Mouse (Mus musculus) gastrocnemius, adult 2 months (tissue): ENCODE measurements around the gene Mgll. TPM values are rescaled to one million over a fixed set of nuclear protein-coding genes. Genes with fewer than 3 reads are reported as not detected.

Experiments used
- DNase-seq: peaks from one replicate; pipeline ENCODE4 v3.0.0; 2022
- H3K27ac ChIP-seq: fragments of 200-600 bp; 2 replicates; pipeline ENCODE4 v1.8.1; 2022; ENCODE audit warnings: mild to moderate bottlenecking
- H3K4me3 ChIP-seq: fragments of 200-600 bp; 2 replicates; pipeline ENCODE4 v1.8.1; 2022; ENCODE audit warnings: mild to moderate bottlenecking, moderate library complexity
- CTCF ChIP-seq: fragments of 200-600 bp; IDR thresholded peaks from 2 replicates; pipeline ENCODE4 v1.8.1; 2022; ENCODE audit warnings: antibody characterized with exemption, mild to moderate bottlenecking, moderate library complexity
- intact Hi-C: fragments of 180-260 bp; cut with DNase I; formaldehyde crosslinking; loops from one replicate; pipeline ENCODE4 v1.15.1; 2025
- total RNA-seq, 2 experiments: library from RNA; stranded (reverse); gene quantifications; 2 replicates each; pipeline ENCODE4 v1.2.3; 2021

Gene Mgll
- total RNA-seq, 2 experiments from 2014 or later: 22.5 to 46.8 TPM

- H3K27ac ChIP-seq: no peak overlapping the region
- intact Hi-C loops: no loop called here
- TF ChIP-seq CTCF: no peak
- no peak overlapping the region for H3K4me3 ChIP-seq
- peak; percentile 14 for DNase-seq
Measured at GRCm38 (mm10) chr6:88872811-88873210, 148.6 kb downstream of the Mgll start.

GRCm38 (mm10) chr6:88873965-88874867 lies 150.0 kb downstream of the Mgll start:
- DNase-seq: peak; percentile 44
- Histone ChIP-seq H3K27ac (peak overlapping the region; percentile 62; the same call in 1 of the 2 replicates), H3K4me3 (peak overlapping the region; percentile 83)
- no peak for TF ChIP-seq CTCF
- intact Hi-C loops: no loop called here

- peak within 1 kb of the TSS; percentile 63 for H3K27ac ChIP-seq
- TF ChIP-seq CTCF: no peak
- intact Hi-C loops: no loop called here
- peak; percentile 92 for DNase-seq
- H3K4me3 ChIP-seq: peak within 1 kb of the TSS; percentile 83
Measured at GRCm38 (mm10) chr6:88874868-88875508, 150.8 kb downstream of the Mgll start, which contains the start of gene Podxl2. Gene Podxl2, minus strand, starts transcription at chr6:88875044.

Other genes with a start within 250 kb of the Mgll start
- 10 to 100 TPM; 17.7 to 23.3 TPM for gene Sec61a1, start 205.5 kb upstream of the Mgll start, total RNA-seq
- 10 to 100 TPM; 71.2 to 96.1 TPM for gene Kbtbd12, start 86.5 kb upstream of the Mgll start, total RNA-seq
- gene Abtb1, start 117.6 kb downstream of the Mgll start, total RNA-seq: 10 to 100 TPM; 16.9 to 22.7 TPM
- gene Podxl2, start 150.6 kb downstream of the Mgll start, total RNA-seq: 10 to 100 TPM; 48.5 to 55.1 TPM
- 1 to 10 TPM; 6.6 to 7.5 TPM for gene Mcm2, start 174.4 kb downstream of the Mgll start, total RNA-seq
- gene Tpra1, start 177.8 kb downstream of the Mgll start, total RNA-seq: 10 to 100 TPM; 25.5 to 26.1 TPM